Mouse (Mus musculus): ENCODE results near the gene Arhgap32.

- TF ChIP-seq SMC3 (IDR thresholded peaks at IDR 0.05; ENCODE audit: low read depth, low read length) (no peak), RCOR1 (IDR thresholded peaks at IDR 0.05; ENCODE audit: low read depth, low read length) (no peak), ZKSCAN1 (IDR thresholded peaks at IDR 0.05; ENCODE audit: low read depth, low read length) (no peak), CTCF (IDR thresholded peaks at IDR 0.05 in 2 of 3, conservative IDR thresholded peaks at IDR 0.05 in 1 of 3; ENCODE audit: control insufficient read depth in 1 of 3, insufficient read depth in 1 of 3, low read depth in 2 of 3, low read length in 3 of 3, poor library complexity in 1 of 3, severe bottlenecking in 1 of 3) (no peak), BHLHE40 (IDR thresholded peaks at IDR 0.05; ENCODE audit: borderline replicate concordance, low read depth, low read length) (no peak), POLR2A (IDR thresholded peaks at IDR 0.05; ENCODE audit: control insufficient read depth in 1 of 2, insufficient read depth in 1 of 2, low read depth in 1 of 2, low read length in 2 of 2, poor library complexity in 1 of 2) (no peak), EP300 (IDR thresholded peaks at IDR 0.05; ENCODE audit: low read depth in 1 of 2, low read length in 2 of 2) (no peak), SIN3A (IDR thresholded peaks at IDR 0.05; ENCODE audit: low read length) (no peak), GABPA (IDR thresholded peaks at IDR 0.05; ENCODE audit: low read depth, low read length) (no peak), NELFE (IDR thresholded peaks at IDR 0.05; ENCODE audit: low read depth, low read length) (no peak), POLR2AphosphoS2 (IDR thresholded peaks at IDR 0.05; ENCODE audit: low read length) (no peak), E2F4 (IDR thresholded peaks at IDR 0.05; ENCODE audit: borderline replicate concordance, low read depth, low read length) (no peak)
Observed at GRCm38 (mm10) chr9:32110376-32110775, 5.6 kb upstream of the Arhgap32 start.
